Mouse (Mus musculus) megakaryocyte-erythroid progenitor cell, adult 5-6 weeks (primary cell): Measurements from ENCODE around the gene Gm7271. TPM values are rescaled to one million over a fixed set of nuclear protein-coding genes. Genes with fewer than 3 reads are reported as not detected.

Source experiments
- total RNA-seq, 2 experiments: library from RNA; stranded (forward) in 1 of 2; stranded (reverse) in 1 of 2; fragments of 200-1000, 215-1000 nt in 1 of 2; fragments of >200 nt in 1 of 2; fragmentation: Nextera tagmentation in 1 of 2; gene quantifications; 2 replicates each; pipeline ENCODE4 v1.2.3; 2014 to 2017

The Gm7271 gene
- total RNA-seq, 2 experiments from 2014 or later, result not detected

Other genes starting within 250 kb of the Gm7271 start
- gene Clock, start 179.2 kb upstream of the Gm7271 start, total RNA-seq (2014; fragmentation: Nextera tagmentation), result 8.4 and 11.4 TPM in 2 replicates
- gene Clock, start 179.2 kb upstream of the Gm7271 start, total RNA-seq (2017), result 5.7 and 8.5 TPM in 2 replicates
- gene Pdcl2, start 152.9 kb upstream of the Gm7271 start, total RNA-seq (2014; fragmentation: Nextera tagmentation), result not detected in 2 replicates
- gene Pdcl2, start 152.9 kb upstream of the Gm7271 start, total RNA-seq (2017), result not detected in 2 replicates
- gene Nmu, start 120.3 kb upstream of the Gm7271 start, total RNA-seq (2014; fragmentation: Nextera tagmentation), result not detected in 2 replicates
- gene Nmu, start 120.3 kb upstream of the Gm7271 start, total RNA-seq (2017), result not detected in 2 replicates
- gene Exoc1, start 45.3 kb downstream of the Gm7271 start, total RNA-seq (2014; fragmentation: Nextera tagmentation), result 64.1 and 64.4 TPM in 2 replicates
- gene Exoc1, start 45.3 kb downstream of the Gm7271 start, total RNA-seq (2017), result 47.1 and 72.8 TPM in 2 replicates
- 12.3 and 15.2 TPM in 2 replicates for gene Cep135, start 104.7 kb downstream of the Gm7271 start, total RNA-seq (2014; fragmentation: Nextera tagmentation)
- 20.8 and 26.9 TPM in 2 replicates for gene Cep135, start 104.7 kb downstream of the Gm7271 start, total RNA-seq (2017)
- gene C530008M17Rik, start 172.5 kb downstream of the Gm7271 start, total RNA-seq (2014; fragmentation: Nextera tagmentation), result 32.4 and 38.6 TPM in 2 replicates
- gene C530008M17Rik, start 172.5 kb downstream of the Gm7271 start, total RNA-seq (2017), result 11.9 and 19.5 TPM in 2 replicates